Comparison of ENCODE assay signal across 7 mouse cellular contexts in genomic region chr9:15356916-15357483, GRCm38 (mm10). TPM values are rescaled to one million over a fixed set of nuclear protein-coding genes. Genes with fewer than 3 reads are reported as not detected.
DNase-seq lines count a peak whose midpoint lies in the region; ATAC-seq lines count a peak whose summit lies in the region.

No protein-coding gene starts in this region.

- DNase-seq in frontal cortex, postnatal 25 days (ENCODE audit: low spot score in 2 of 2) = no peak
- no peak for DNase-seq in thymus, postnatal 0 days (ENCODE audit: low spot score)

- peak overlapping the region; percentile 81 for H3K9ac ChIP-seq in limb, embryonic 13.5 days
- peak overlapping the region; percentile 41 for H3K9ac ChIP-seq in stomach, embryonic 14.5 days (replicated peaks; ENCODE audit: low read depth, low read length)

- peak overlapping the region; percentile 75 for H3K4me2 ChIP-seq in limb, embryonic 13.5 days (replicated peaks)
- peak overlapping the region; percentile 33 for H3K4me2 ChIP-seq in stomach, embryonic 14.5 days (replicated peaks; ENCODE audit: low read depth, low read length)

- H3K36me3 ChIP-seq in megakaryocyte, embryonic 14.5 days (replicated peaks; ENCODE audit: low read length) = peaks cover 21% of the 10 kb centered on the region
- H3K36me3 ChIP-seq in erythroblast, embryonic 14.5 days (ENCODE audit: control insufficient read depth) = peaks cover 35% of the 10 kb centered on the region
- H3K36me3 ChIP-seq in limb, embryonic 13.5 days = peaks cover 15% of the 10 kb centered on the region
- peaks cover 1% of the 10 kb centered on the region for H3K36me3 ChIP-seq in stomach, embryonic 14.5 days (ENCODE audit: control insufficient read depth, insufficient read depth, low read length)

- H3K27me3 ChIP-seq in megakaryocyte, embryonic 14.5 days (replicated peaks) = no peaks in the 10 kb centered on the region
- H3K27me3 ChIP-seq in erythroblast, embryonic 14.5 days (ENCODE audit: control insufficient read depth) = 0 out of 2 replicates have a peak, but pooled peaks cover 4% of the 10 kb centered on the region
- 0 out of 2 replicates have a peak, but pooled peaks cover 2% of the 10 kb centered on the region for H3K27me3 ChIP-seq in limb, embryonic 13.5 days
- no peaks in the 10 kb centered on the region for H3K27me3 ChIP-seq in stomach, embryonic 14.5 days (ENCODE audit: control insufficient read depth, insufficient read depth, low read length)

- peak overlapping the region; percentile 98 for H3K4me3 ChIP-seq in megakaryocyte, embryonic 14.5 days (replicated peaks)
- peak overlapping the region; percentile 79 for H3K4me3 ChIP-seq in erythroblast, embryonic 14.5 days (replicated peaks)
- H3K4me3 ChIP-seq in limb, embryonic 13.5 days = peak overlapping the region; percentile 63
- H3K4me3 ChIP-seq in stomach, embryonic 14.5 days (ENCODE audit: low read depth, low read length) = peak overlapping the region; percentile 69

- no peak for ATAC-seq in megakaryocyte, adult 5-6 weeks (ENCODE audit: poor library complexity, severe bottlenecking)
- no peak; the same call in 1 of the 2 replicates for ATAC-seq in limb, embryonic 13.5 days (ENCODE audit: low FRiP score, low read depth)
- no peak; the same call in 1 of the 2 replicates for ATAC-seq in stomach, embryonic 14.5 days (ENCODE audit: insufficient number of reproducible peaks, insufficient read depth, low FRiP score, low read depth)

- peaks cover 19% of the 10 kb centered on the region for H3K4me1 ChIP-seq in megakaryocyte, embryonic 14.5 days
- peaks cover 27% of the 10 kb centered on the region for H3K4me1 ChIP-seq in erythroblast, embryonic 14.5 days (ENCODE audit: control insufficient read depth)
- H3K4me1 ChIP-seq in limb, embryonic 13.5 days = peaks cover 8% of the 10 kb centered on the region
- H3K4me1 ChIP-seq in stomach, embryonic 14.5 days (ENCODE audit: control insufficient read depth, insufficient read depth, low read length) = 0 out of 2 replicates have a peak, but pooled peaks cover 9% of the 10 kb centered on the region

- peaks cover 7% of the 10 kb centered on the region; the same call in 1 of the 2 replicates for H3K9me3 ChIP-seq in megakaryocyte, embryonic 14.5 days
- H3K9me3 ChIP-seq in erythroblast, embryonic 14.5 days (ENCODE audit: control insufficient read depth, low read length) = no peaks in the 10 kb centered on the region
- no peaks in the 10 kb centered on the region for H3K9me3 ChIP-seq in limb, embryonic 13.5 days
- H3K9me3 ChIP-seq in stomach, embryonic 14.5 days (ENCODE audit: control insufficient read depth, low read depth, low read length) = no peaks in the 10 kb centered on the region

- peak overlapping the region; percentile 65; the same call in 1 of the 2 replicates for H3K27ac ChIP-seq in limb, embryonic 13.5 days
- H3K27ac ChIP-seq in stomach, embryonic 14.5 days (ENCODE audit: low read length) = peak overlapping the region; percentile 66; the same call in 1 of the 2 replicates

- WGBS in limb, embryonic 13.5 days = 0% methylated on average over 9 of the region's 9 CpGs
- WGBS in stomach, embryonic 14.5 days = under 1% methylated on average over 9 of the region's 9 CpGs

RNA-seq across cellular contexts. Expression of gene Cep295, which starts 0.6 kb away (rescaled TPM):
- polyA plus RNA-seq in megakaryocyte, embryonic 14.5 days (2012; ENCODE audit: insufficient read depth, low replicate concordance) = 1.3 TPM in 1 of 2 replicates, not detected in the other
- 39.6 and 41.6 TPM in 2 replicates for total RNA-seq in megakaryocyte, adult 5-6 weeks (2015)
- total RNA-seq in megakaryocyte, adult 5-6 weeks (2017) = 27.8 and 37.2 TPM in 2 replicates
- polyA plus RNA-seq in erythroblast, embryonic 14.5 days (2012) = 0.53 and 0.89 TPM in 2 replicates
- polyA plus RNA-seq in limb, embryonic 13.5 days (2015; fragmentation: Nextera tagmentation; extraction: Ambion mirVana) = 17.6 and 18.0 TPM in 2 replicates
- polyA plus RNA-seq in stomach, embryonic 14.5 days (2014; fragmentation: Nextera tagmentation; extraction: Ambion mirVana) = 25.6 and 26.6 TPM in 2 replicates
- 13.9 and 17.1 TPM in 2 replicates for polyA plus RNA-seq in thymus, postnatal 0 days (2015; fragmentation: Nextera tagmentation; extraction: Ambion mirVana)

RNA-seq across cellular contexts. Expression of gene 4931406C07Rik, which starts 50.8 kb away (rescaled TPM):
- 1.9 and 5.2 TPM in 2 replicates for polyA plus RNA-seq in megakaryocyte, embryonic 14.5 days (2012; ENCODE audit: insufficient read depth, low replicate concordance)
- total RNA-seq in megakaryocyte, adult 5-6 weeks (2015) = 8.2 and 9.1 TPM in 2 replicates
- total RNA-seq in megakaryocyte, adult 5-6 weeks (2017) = 8.0 and 8.6 TPM in 2 replicates
- polyA plus RNA-seq in erythroblast, embryonic 14.5 days (2012) = 0.03 and 0.04 TPM in 2 replicates
- polyA plus RNA-seq in limb, embryonic 13.5 days (2015; fragmentation: Nextera tagmentation; extraction: Ambion mirVana) = 11.8 and 12.2 TPM in 2 replicates
- 9.8 and 10.3 TPM in 2 replicates for polyA plus RNA-seq in stomach, embryonic 14.5 days (2014; fragmentation: Nextera tagmentation; extraction: Ambion mirVana)
- polyA plus RNA-seq in thymus, postnatal 0 days (2015; fragmentation: Nextera tagmentation; extraction: Ambion mirVana) = 4.3 and 4.8 TPM in 2 replicates

RNA-seq across cellular contexts. Expression of gene Taf1d, which starts 51.0 kb away (rescaled TPM):
- 18.8 and 30.9 TPM in 2 replicates for polyA plus RNA-seq in megakaryocyte, embryonic 14.5 days (2012; ENCODE audit: insufficient read depth, low replicate concordance)
- total RNA-seq in megakaryocyte, adult 5-6 weeks (2015) = 115 and 157 TPM in 2 replicates
- total RNA-seq in megakaryocyte, adult 5-6 weeks (2017) = 850 and 1,047 TPM in 2 replicates
- polyA plus RNA-seq in erythroblast, embryonic 14.5 days (2012) = 0.96 and 2.3 TPM in 2 replicates
- polyA plus RNA-seq in limb, embryonic 13.5 days (2015; fragmentation: Nextera tagmentation; extraction: Ambion mirVana) = 84.9 and 90.5 TPM in 2 replicates
- polyA plus RNA-seq in stomach, embryonic 14.5 days (2014; fragmentation: Nextera tagmentation; extraction: Ambion mirVana) = 84.8 and 96.8 TPM in 2 replicates
- 77.6 and 79.2 TPM in 2 replicates for polyA plus RNA-seq in thymus, postnatal 0 days (2015; fragmentation: Nextera tagmentation; extraction: Ambion mirVana)
